Mouse (Mus musculus) Patski (cell line): ENCODE measurements around the gene Dvl2. TPM values are rescaled to one million over a fixed set of nuclear protein-coding genes. Genes with fewer than 3 reads are reported as not detected.

Source experiments
- ATAC-seq: fragments of 100-300 bp; one replicate; pipeline ENCODE4 v1.8.0; 2021
- CTCF ChIA-PET: fragments of 350-600 bp; sonication (Branson Sonifier 250); formaldehyde crosslinking; loops from one replicate; lab custom pipeline; 2022; ENCODE audit warnings: inconsistent platforms; lab: Charles Lee
- POLR2A ChIA-PET: fragments of 350-600 bp; sonication (Branson Sonifier 250); formaldehyde crosslinking; loops from one replicate; lab custom pipeline; 2022; ENCODE audit warnings: antibody characterized with exemption, inconsistent platforms; lab: Charles Lee
- DNase-seq: peaks from one replicate; pipeline ENCODE4 v3.0.0-alpha.2; 2011; ENCODE audit warnings: low read depth, low spot score
- H3K27me3 ChIP-seq: fragments of 371-371 bp; one replicate; pipeline ENCODE4 v1.5.1; 2021
- CTCF ChIP-seq: fragments of 100-300 bp; IDR thresholded peaks from one replicate; pipeline ENCODE4 v1.5.1; 2021
- in situ Hi-C: fragments of 300-500 bp; cut with MboI; formaldehyde crosslinking; loops from 3 replicates; pipeline ENCODE4 v1.11.1; 2018; ENCODE audit warnings: low pct_unique_long_range_greater_than_20kb, mixed read lengths
- polyA plus RNA-seq: library from polyadenylated mRNA; unstranded; gene quantifications from one replicate; pipeline ENCODE4 v1.2.3, GENCODE M21; 2021

Dvl2 gene
- polyA plus RNA-seq, 1 experiment from 2014 or later: 41.6 TPM

DNA sequence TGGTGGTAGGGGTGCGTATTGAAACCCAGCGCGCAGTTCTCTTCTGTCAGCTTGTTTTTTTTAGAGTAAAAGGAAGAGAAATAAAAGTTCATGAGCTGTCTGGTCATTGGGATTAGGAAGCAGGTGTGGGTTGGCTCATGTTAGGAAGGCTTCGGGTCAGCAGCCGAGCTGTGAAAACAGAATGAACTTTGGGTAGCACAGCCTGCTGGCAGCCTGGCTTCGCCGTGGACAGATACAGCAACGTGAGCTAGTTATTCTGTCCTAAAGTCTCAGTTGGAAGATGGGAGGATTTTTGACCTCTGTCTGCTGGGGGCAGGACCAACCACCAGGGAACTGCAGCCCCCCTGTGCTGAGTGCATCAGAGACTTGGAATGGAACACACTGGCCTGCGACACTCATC, 57.4 kb downstream of the Dvl2 start:
- peaks cover 4% of the 10 kb centered on the region for H3K27me3 ChIP-seq
- no peak for ATAC-seq
- in situ Hi-C loops: loop anchor here (5.0 kb wide), 1 partner anchor 144 kb away; no protein-coding TSS in a partner anchor
- TF ChIP-seq CTCF: no peak
- ChIA-PET CTCF (no interaction called here), POLR2A (interaction anchor here (1.1 kb wide), 1 partner anchor 151 kb away, joined by 6 read pairs; no protein-coding TSS in a partner anchor)
- DNase-seq: no peak

- in situ Hi-C loops: loop anchor here (5.0 kb wide), 2 partner anchors 42 to 142 kb away; no protein-coding TSS in a partner anchor
- ChIA-PET POLR2A (interaction anchor here (0.9 kb wide), 1 partner anchor 10 kb away, joined by 3 read pairs; no protein-coding TSS in a partner anchor), CTCF (no interaction called here)
- TF ChIP-seq CTCF: no peak
- DNase-seq (no peak), ATAC-seq (no peak)
- H3K27me3 ChIP-seq: peaks cover 4% of the 10 kb centered on the region
Measured at GRCm38 (mm10) chr11:70059930-70060329, 59.5 kb downstream of the Dvl2 start.

Other genes starting within 250 kb of the Dvl2 start
- 96.2 TPM for gene Polr2a, start 242.0 kb upstream of the Dvl2 start, polyA plus RNA-seq
- gene Slc35g3, start 238.6 kb upstream of the Dvl2 start, polyA plus RNA-seq: 0.32 TPM
- 36.9 TPM for gene Zbtb4, start 234.7 kb upstream of the Dvl2 start, polyA plus RNA-seq
- 27.7 TPM for gene Chrnb1, start 204.7 kb upstream of the Dvl2 start, polyA plus RNA-seq
- gene Fgf11, start 198.7 kb upstream of the Dvl2 start, polyA plus RNA-seq: 0.03 TPM
- gene Tmem102, start 195.0 kb upstream of the Dvl2 start, polyA plus RNA-seq: 1.1 TPM
- not detected for gene Gm39566, start 185.3 kb upstream of the Dvl2 start, polyA plus RNA-seq
- gene Spem2, start 182.1 kb upstream of the Dvl2 start, polyA plus RNA-seq: not detected
- 0.09 TPM for gene Spem1, start 178.4 kb upstream of the Dvl2 start, polyA plus RNA-seq
- gene Nlgn2, start 162.8 kb upstream of the Dvl2 start, polyA plus RNA-seq: 35.0 TPM
- gene Tmem256, start 162.1 kb upstream of the Dvl2 start, polyA plus RNA-seq: 158 TPM
- 82.9 TPM for gene Plscr3, start 154.2 kb upstream of the Dvl2 start, polyA plus RNA-seq
- gene Tnk1, start 141.9 kb upstream of the Dvl2 start, polyA plus RNA-seq: not detected
- 0.12 TPM for gene Tmem95, start 122.6 kb upstream of the Dvl2 start, polyA plus RNA-seq
- 8.4 TPM for gene Kctd11, start 119.2 kb upstream of the Dvl2 start, polyA plus RNA-seq
- gene Acap1, start 105.1 kb upstream of the Dvl2 start, polyA plus RNA-seq: 0.40 TPM
- gene 2810408A11Rik, start 99.6 kb upstream of the Dvl2 start, polyA plus RNA-seq: 3.6 TPM
- 53.3 TPM for gene Neurl4, start 99.5 kb upstream of the Dvl2 start, polyA plus RNA-seq
- 55.6 TPM for gene Gps2, start 86.7 kb upstream of the Dvl2 start, polyA plus RNA-seq
- 768 TPM for gene Eif5a, start 78.6 kb upstream of the Dvl2 start, polyA plus RNA-seq
- 2.4 TPM for gene Ybx2, start 64.8 kb upstream of the Dvl2 start, polyA plus RNA-seq
- gene Slc2a4, start 52.4 kb upstream of the Dvl2 start, polyA plus RNA-seq: 0.13 TPM
- gene Cldn7, start 35.8 kb upstream of the Dvl2 start, polyA plus RNA-seq: not detected
- gene Ctdnep1, start 19.4 kb upstream of the Dvl2 start, polyA plus RNA-seq: 174 TPM
- 76.4 TPM for gene Elp5, start 18.1 kb upstream of the Dvl2 start, polyA plus RNA-seq
- gene Gabarap, start 9.5 kb upstream of the Dvl2 start, polyA plus RNA-seq: 528 TPM
- 76.1 TPM for gene Phf23, start 4.8 kb upstream of the Dvl2 start, polyA plus RNA-seq
- 234 TPM for gene Acadvl, start 14.8 kb downstream of the Dvl2 start, polyA plus RNA-seq
- 48.1 TPM for gene Dlg4, start 16.3 kb downstream of the Dvl2 start, polyA plus RNA-seq
- not detected for gene Asgr1, start 53.5 kb downstream of the Dvl2 start, polyA plus RNA-seq
- not detected for gene Asgr2, start 92.0 kb downstream of the Dvl2 start, polyA plus RNA-seq
- gene Mgl2, start 129.7 kb downstream of the Dvl2 start, polyA plus RNA-seq: not detected
- not detected for gene Clec10a, start 155.6 kb downstream of the Dvl2 start, polyA plus RNA-seq
- gene Slc16a11, start 212.2 kb downstream of the Dvl2 start, polyA plus RNA-seq: 1.9 TPM
- 12.2 TPM for gene Slc16a13, start 220.5 kb downstream of the Dvl2 start, polyA plus RNA-seq
- not detected for gene Bcl6b, start 229.2 kb downstream of the Dvl2 start, polyA plus RNA-seq
- 50.1 TPM for gene 0610010K14Rik, start 237.3 kb downstream of the Dvl2 start, polyA plus RNA-seq
- gene Gm21988, start 239.2 kb downstream of the Dvl2 start, polyA plus RNA-seq: 4.3 TPM
- gene Rnasek, start 239.2 kb downstream of the Dvl2 start, polyA plus RNA-seq: 145 TPM